Mouse (Mus musculus) forebrain, postnatal 0 days (tissue): ENCODE results near the gene Rasgef1b. TPM values are rescaled to one million over a fixed set of nuclear protein-coding genes. Genes with fewer than 3 reads are reported as not detected.

Experiments used
- ATAC-seq: fragments of 200-750 bp; cut with Nextera tagmentation; 2 replicates; pipeline ENCODE4 v1.8.0; 2017; ENCODE audit warnings: mild to moderate bottlenecking, moderate library complexity
- DNase-seq: peaks from one replicate; pipeline ENCODE4 v3.0.0-alpha.2; 2015
- H3K27ac ChIP-seq: fragments of 300-500 bp; sonication (generic); 2 replicates; pipeline ENCODE4 v1.5.1; 2014; ENCODE audit warnings: low read depth, mild to moderate bottlenecking, antibody characterized with exemption, low read length, moderate library complexity, mixed read lengths
- H3K27me3 ChIP-seq: fragments of 300-500 bp; sonication (generic); 2 replicates; pipeline ENCODE4 v1.6.1; 2014; ENCODE audit warnings: mild to moderate bottlenecking, low read length, mixed read lengths; ENCODE audit not compliant: insufficient read depth
- H3K36me3 ChIP-seq: fragments of 300-500 bp; sonication (generic); 2 replicates; pipeline ENCODE4 v1.6.1; 2014; ENCODE audit warnings: mild to moderate bottlenecking, moderate library complexity; ENCODE audit not compliant: insufficient read depth
- H3K4me1 ChIP-seq: fragments of 300-500 bp; sonication (generic); 2 replicates; pipeline ENCODE4 v1.6.1; 2014; ENCODE audit warnings: antibody characterized with exemption; ENCODE audit not compliant: insufficient read depth
- H3K4me2 ChIP-seq: fragments of 300-500 bp; sonication (generic); 2 replicates; pipeline ENCODE4 v1.6.1; 2014; ENCODE audit warnings: low read depth, mild to moderate bottlenecking, moderate library complexity
- H3K4me3 ChIP-seq: fragments of 300-500 bp; sonication (generic); 2 replicates; pipeline ENCODE4 v1.5.1; 2014; ENCODE audit warnings: low read depth, low read length, mixed read lengths
- H3K9ac ChIP-seq: fragments of 300-500 bp; sonication (generic); 2 replicates; pipeline ENCODE4 v1.6.1; 2014; ENCODE audit warnings: mild to moderate bottlenecking
- H3K9me3 ChIP-seq: fragments of 300-500 bp; sonication (generic); 2 replicates; pipeline ENCODE4 v1.6.1; 2016; ENCODE audit warnings: low read length
- CTCF ChIP-seq: sonication (generic); IDR thresholded peaks from 2 replicates; pipeline ENCODE4 v1.5.1; 2016; ENCODE audit warnings: antibody characterized with exemption, control low read depth, low read depth
- WGBS: fragments of 180-500 bp; shearing (Covaris S2); extraction: QIAGEN DNeasy Blood & Tissue Kit; methylation state at CpG from one replicate; pipeline ENCODE4 v1.1.7; 2014; 5-methylcytosine and 5-hydroxymethylcytosine counted together
- polyA plus RNA-seq: library from polyadenylated mRNA; unstranded; fragments of >200 nt; fragmentation: Nextera tagmentation; extraction: Ambion mirVana; gene quantifications from 2 replicates; pipeline ENCODE4 v1.2.1, GENCODE M21; 2015
- total RNA-seq: library from RNA; depleted of rRNA; stranded (reverse); fragments of >200 nt; gene quantifications from 2 replicates; pipeline ENCODE4 v1.2.3, GENCODE M21; 2014

Rasgef1b gene
- total and polyA plus RNA-seq, 2 experiments from 2014 or later: 49.6 to 51.0 TPM

DNA sequence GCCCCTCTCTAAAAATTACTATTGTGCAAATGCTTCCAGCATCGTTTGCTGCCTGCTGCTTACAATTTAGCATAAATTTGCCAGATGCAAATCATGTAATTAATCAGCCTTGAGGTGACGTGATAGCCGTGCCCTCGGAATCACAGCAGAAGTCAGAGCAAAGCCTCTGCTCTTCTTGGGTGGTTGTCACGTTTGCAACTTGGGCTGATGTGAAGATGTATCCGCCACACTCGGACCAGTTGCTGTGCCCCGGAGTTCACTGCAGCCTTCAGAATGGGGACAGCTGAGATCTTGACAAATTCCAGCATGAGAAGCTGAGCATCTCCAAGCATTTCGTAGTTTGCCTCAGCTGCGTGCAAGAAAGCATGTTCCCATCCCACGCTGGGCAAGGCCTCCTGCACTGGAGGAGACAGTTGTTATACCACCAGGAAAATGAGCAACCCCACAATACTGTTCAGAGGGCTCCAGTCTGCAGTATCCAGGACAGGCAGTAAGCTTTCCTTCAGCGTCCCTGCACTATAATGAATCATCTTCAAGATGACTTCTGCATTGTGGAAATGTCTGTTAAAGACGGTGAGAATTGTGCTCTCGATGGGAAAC, 342.5 kb downstream of the Rasgef1b start:
- H3K36me3 ChIP-seq: no peaks in the 10 kb centered on the region
- no peak for TF ChIP-seq CTCF
- DNase-seq (peak; percentile 16), ATAC-seq (no peak; the same call in 1 of the 2 replicates)
- H3K27ac ChIP-seq: no peak overlapping the region
- no peak overlapping the region; the same call in 1 of the 2 replicates for H3K9ac ChIP-seq
- no peaks in the 10 kb centered on the region for H3K9me3 ChIP-seq
- no peaks in the 10 kb centered on the region for H3K4me1 ChIP-seq
- WGBS: 42% methylated on average over 14 of the region's 14 CpGs
- H3K4me3 ChIP-seq: no peak overlapping the region
- no peaks in the 10 kb centered on the region for H3K27me3 ChIP-seq
- no peak overlapping the region for H3K4me2 ChIP-seq

DNA sequence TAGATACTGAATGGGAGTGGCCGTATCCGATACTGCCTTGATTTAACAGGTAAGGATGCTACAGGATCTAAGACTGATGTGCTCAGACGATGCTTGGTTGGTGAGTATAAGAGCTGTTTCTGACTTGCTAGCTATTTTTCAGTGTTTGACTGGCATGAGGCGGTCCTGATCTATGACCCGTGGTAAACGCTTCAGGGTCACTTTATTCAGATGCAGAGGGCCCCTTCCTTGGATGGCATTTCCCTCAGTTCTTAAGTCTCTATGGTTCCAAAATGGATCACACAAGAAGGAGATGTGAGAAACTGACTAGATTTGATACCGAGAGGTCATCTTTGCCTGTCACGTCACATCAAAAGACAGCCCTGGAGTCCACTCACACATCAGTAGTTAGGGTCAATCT, 343.1 kb downstream of the Rasgef1b start:
- Histone ChIP-seq H3K27me3 (no peaks in the 10 kb centered on the region), H3K36me3 (no peaks in the 10 kb centered on the region), H3K4me1 (no peaks in the 10 kb centered on the region), H3K4me3 (no peak overlapping the region), H3K4me2 (no peak overlapping the region), H3K9ac (no peak overlapping the region; the same call in 1 of the 2 replicates), H3K9me3 (no peaks in the 10 kb centered on the region), H3K27ac (no peak overlapping the region)
- ATAC-seq (no peak), DNase-seq (no peak)
- TF ChIP-seq CTCF: no peak
- WGBS: 62% methylated on average over 8 of the region's 8 CpGs

GRCm38 (mm10) chr5:99385090-99385489, 343.8 kb downstream of the Rasgef1b start:
- H3K4me1 ChIP-seq: no peaks in the 10 kb centered on the region
- WGBS: 72% methylated on average over 1 of the region's 1 CpGs
- no peak overlapping the region for H3K9ac ChIP-seq
- no peaks in the 10 kb centered on the region for H3K27me3 ChIP-seq
- no peaks in the 10 kb centered on the region for H3K36me3 ChIP-seq
- no peak overlapping the region for H3K4me3 ChIP-seq
- H3K9me3 ChIP-seq: no peaks in the 10 kb centered on the region
- TF ChIP-seq CTCF: no peak
- no peak for ATAC-seq
- no peak for DNase-seq
- H3K27ac ChIP-seq: no peak overlapping the region
- H3K4me2 ChIP-seq: no peak overlapping the region

GRCm38 (mm10) chr5:99383783-99384281, 345.0 kb downstream of the Rasgef1b start:
- no peaks in the 10 kb centered on the region; the same call in 1 of the 2 replicates for H3K27me3 ChIP-seq
- WGBS: 84% methylated on average over 13 of the region's 13 CpGs
- DNase-seq (no peak), ATAC-seq (no peak)
- 0 out of 2 replicates have a peak, but pooled peaks cover 5% of the 10 kb centered on the region for H3K4me1 ChIP-seq
- no peak overlapping the region for H3K27ac ChIP-seq
- H3K9me3 ChIP-seq: no peaks in the 10 kb centered on the region
- no peak overlapping the region for H3K4me3 ChIP-seq
- no peaks in the 10 kb centered on the region for H3K36me3 ChIP-seq
- TF ChIP-seq CTCF: no peak
- H3K9ac ChIP-seq: no peak overlapping the region
- H3K4me2 ChIP-seq: no peak overlapping the region

DNA sequence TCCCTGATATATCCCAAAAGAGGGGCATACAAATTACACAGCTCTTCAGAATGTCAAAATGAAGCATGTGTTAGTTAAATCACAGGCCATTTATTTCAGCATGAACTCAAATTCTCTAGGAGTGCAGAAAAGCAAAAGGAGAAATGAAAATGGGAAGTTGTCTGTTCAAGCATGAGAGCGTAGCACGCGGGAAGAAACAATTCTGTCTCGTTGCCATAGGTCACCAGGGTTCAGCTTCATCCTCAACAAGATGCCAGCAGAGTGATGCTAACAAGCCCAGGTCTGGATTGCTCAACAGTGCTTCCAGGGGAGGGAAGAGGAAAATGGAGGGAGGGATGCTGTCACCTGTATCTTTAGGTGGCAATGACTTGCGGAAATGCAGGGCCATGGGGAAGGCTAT, 346.1 kb downstream of the Rasgef1b start:
- no peak for TF ChIP-seq CTCF
- H3K36me3 ChIP-seq: no peaks in the 10 kb centered on the region
- H3K27me3 ChIP-seq: no peaks in the 10 kb centered on the region; the same call in 1 of the 2 replicates
- WGBS: 63% methylated on average over 5 of the region's 5 CpGs
- H3K4me3 ChIP-seq: no peak overlapping the region
- no peak overlapping the region for H3K9ac ChIP-seq
- no peak overlapping the region for H3K27ac ChIP-seq
- H3K4me1 ChIP-seq: 0 out of 2 replicates have a peak, but pooled peaks cover 5% of the 10 kb centered on the region
- ATAC-seq (no peak), DNase-seq (no peak)
- no peak overlapping the region for H3K4me2 ChIP-seq
- no peaks in the 10 kb centered on the region for H3K9me3 ChIP-seq

- Histone ChIP-seq H3K27me3 (no peaks in the 10 kb centered on the region; the same call in 1 of the 2 replicates), H3K27ac (no peak overlapping the region), H3K4me1 (0 out of 2 replicates have a peak, but pooled peaks cover 5% of the 10 kb centered on the region), H3K9me3 (no peaks in the 10 kb centered on the region), H3K36me3 (no peaks in the 10 kb centered on the region), H3K4me3 (no peak overlapping the region), H3K9ac (no peak overlapping the region), H3K4me2 (no peak overlapping the region)
- TF ChIP-seq CTCF: no peak
- WGBS: 89% methylated on average over 2 of the region's 2 CpGs
- DNase-seq: no peak
- no peak for ATAC-seq
Observed at GRCm38 (mm10) chr5:99381639-99382038, 347.2 kb downstream of the Rasgef1b start.

DNA sequence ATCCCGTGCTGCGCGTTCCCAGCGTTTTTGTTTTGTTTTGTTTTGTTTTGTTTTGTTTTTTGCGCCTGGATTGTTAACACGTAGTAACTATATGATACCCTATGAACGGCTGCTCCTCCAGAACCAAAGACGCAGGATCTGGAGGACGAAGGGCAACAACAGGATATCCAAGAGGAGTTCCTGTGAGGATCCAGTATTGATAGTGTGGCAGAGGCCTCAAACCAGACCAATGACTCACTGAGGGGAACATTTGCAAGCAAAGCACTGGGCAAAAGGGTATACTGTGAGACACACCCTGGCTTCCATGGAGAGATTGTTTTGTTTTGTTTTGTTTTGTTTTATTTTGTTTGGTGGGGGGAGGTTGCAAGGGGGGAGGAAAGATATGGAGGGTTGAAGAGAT, 348.0 kb downstream of the Rasgef1b start:
- Histone ChIP-seq H3K4me3 (no peak overlapping the region), H3K27me3 (no peaks in the 10 kb centered on the region; the same call in 1 of the 2 replicates), H3K4me2 (no peak overlapping the region), H3K9me3 (no peaks in the 10 kb centered on the region), H3K9ac (no peak overlapping the region), H3K27ac (no peak overlapping the region), H3K36me3 (no peaks in the 10 kb centered on the region), H3K4me1 (0 out of 2 replicates have a peak, but pooled peaks cover 5% of the 10 kb centered on the region)
- 91% methylated on average over 9 of the region's 9 CpGs for WGBS
- DNase-seq: no peak
- TF ChIP-seq CTCF: no peak
- no peak for ATAC-seq
